Mouse (Mus musculus) stomach, postnatal 0 days (tissue): ENCODE data around the gene Sparc.

Source experiments
- CTCF ChIP-seq: IDR thresholded peaks from 2 replicates; pipeline ENCODE4 v1.5.1; 2016; ENCODE audit warnings: antibody characterized with exemption, low read depth, mild to moderate bottlenecking, moderate library complexity
- EP300 ChIP-seq: optimal IDR thresholded peaks from 2 replicates; pipeline ENCODE3; 2016; ENCODE audit warnings: antibody characterized with exemption

GRCm38 (mm10) chr11:55394592-55394991 is 28.4 kb downstream of the Sparc start:
- no peak for TF ChIP-seq CTCF
- no peak for TF ChIP-seq EP300
